Mouse (Mus musculus) neural tube, embryonic 15.5 days (tissue): ENCODE measurements around the gene Cbs. TPM values are rescaled to one million over a fixed set of nuclear protein-coding genes. Genes with fewer than 3 reads are reported as not detected.
A peak's percentile ranks its signal among the peaks of the same experiment; 100 is the strongest.

Experiments
- ATAC-seq: fragments of 200-750 bp; cut with Nextera tagmentation; 2 replicates; pipeline ENCODE4 v1.8.0; 2017; ENCODE audit warnings: mild to moderate bottlenecking, moderate TSS enrichment, moderate library complexity; ENCODE audit not compliant: low FRiP score
- H3K27ac ChIP-seq: fragments of 300-500 bp; sonication (generic); replicated peaks from 2 replicates; pipeline ENCODE4 v1.5.1; 2015; ENCODE audit warnings: mild to moderate bottlenecking, inconsistent platforms
- H3K27me3 ChIP-seq: fragments of 300-500 bp; sonication (generic); replicated peaks from 2 replicates; pipeline ENCODE4 v1.6.1; 2015; ENCODE audit warnings: inconsistent platforms
- H3K36me3 ChIP-seq: fragments of 300-500 bp; sonication (generic); 2 replicates; pipeline ENCODE4 v1.6.1; 2015; ENCODE audit warnings: inconsistent platforms
- H3K4me1 ChIP-seq: fragments of 300-500 bp; sonication (generic); 2 replicates; pipeline ENCODE4 v1.6.1; 2015; ENCODE audit warnings: inconsistent platforms
- H3K4me2 ChIP-seq: fragments of 300-500 bp; sonication (generic); 2 replicates; pipeline ENCODE4 v1.6.1; 2015; ENCODE audit warnings: inconsistent platforms, mild to moderate bottlenecking, moderate library complexity
- H3K4me3 ChIP-seq: fragments of 300-500 bp; sonication (generic); replicated peaks from 2 replicates; pipeline ENCODE4 v1.5.1; 2015; ENCODE audit warnings: mild to moderate bottlenecking, inconsistent platforms
- H3K9ac ChIP-seq: fragments of 300-500 bp; sonication (generic); replicated peaks from 2 replicates; pipeline ENCODE4 v1.6.1; 2015; ENCODE audit warnings: mild to moderate bottlenecking, inconsistent platforms
- H3K9me3 ChIP-seq: fragments of 300-500 bp; sonication (generic); replicated peaks from 2 replicates; pipeline ENCODE4 v1.6.1; 2016; ENCODE audit warnings: inconsistent platforms
- WGBS: fragments of 180-500 bp; shearing (Covaris S2); methylation state at CpG from one replicate; pipeline ENCODE4 v1.1.7; 2015; ENCODE audit warnings: mixed read lengths; 5-methylcytosine and 5-hydroxymethylcytosine counted together
- polyA plus RNA-seq: library from polyadenylated mRNA; unstranded; fragments of >200 nt; fragmentation: Nextera tagmentation; extraction: Ambion mirVana; gene quantifications from 2 replicates; pipeline ENCODE4 v1.2.1, GENCODE M21; 2015

Gene Cbs
- polyA plus RNA-seq, 1 experiment from 2014 or later = 12.4 TPM

- ATAC-seq = no peak
- Histone ChIP-seq H3K9ac (no peak overlapping the region), H3K36me3 (no peaks in the 10 kb centered on the region), H3K4me2 (no peak overlapping the region), H3K4me1 (peaks cover 3% of the 10 kb centered on the region; the same call in 1 of the 2 replicates), H3K9me3 (no peaks in the 10 kb centered on the region), H3K27ac (no peak overlapping the region), H3K4me3 (no peak overlapping the region), H3K27me3 (no peaks in the 10 kb centered on the region)
Observed at GRCm38 (mm10) chr17:31662855-31663254, 25.8 kb upstream of the Cbs start.

GRCm38 (mm10) chr17:31660661-31661250 is 23.7 kb upstream of the Cbs start:
- ATAC-seq = no peak
- no peak overlapping the region for H3K4me3 ChIP-seq

DNA sequence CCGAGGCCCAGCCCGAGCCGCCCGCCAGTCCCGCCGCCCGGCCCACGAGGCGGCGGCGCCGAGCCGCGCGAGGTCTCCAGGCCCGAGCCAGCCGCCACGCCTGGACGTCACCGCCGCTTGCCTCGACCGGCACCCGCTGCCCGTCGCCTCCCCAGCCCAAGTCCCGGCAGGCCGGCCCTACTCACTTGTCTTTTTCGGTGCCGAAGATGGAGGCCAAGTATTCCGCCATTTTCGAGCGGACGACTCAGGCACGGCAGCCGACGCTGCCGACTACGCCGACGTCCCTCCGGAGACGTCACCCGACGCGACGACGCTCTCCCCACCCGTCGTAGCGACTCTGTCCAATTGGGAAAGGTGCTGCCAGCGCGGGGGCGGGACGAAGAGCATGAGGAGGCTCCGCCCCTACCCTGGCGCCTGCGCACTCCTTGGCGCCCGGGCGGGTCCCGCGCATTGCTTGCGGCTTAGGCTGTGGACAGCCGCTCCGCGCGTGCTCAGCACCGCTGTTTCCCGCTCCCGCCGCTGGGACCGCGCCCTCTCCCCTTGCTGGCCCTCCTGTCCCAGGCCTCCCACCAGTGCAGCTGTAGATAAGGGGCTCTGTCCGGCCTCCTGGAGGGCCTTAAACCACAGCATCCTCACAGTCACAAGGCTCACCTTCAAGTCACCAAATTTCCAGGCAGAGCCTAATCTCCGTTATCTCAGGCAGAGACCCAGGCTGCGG is 21.6 kb upstream of the Cbs start, which contains the start of gene U2af1:
Gene U2af1, minus strand, starts transcription at position 425 of the 718 bp plus-strand sequence.
- H3K4me3 ChIP-seq = peak within 1 kb of the TSS; percentile 88
- H3K36me3 ChIP-seq = peaks cover 20% of the 10 kb centered on the region
- H3K9ac ChIP-seq = peak within 1 kb of the TSS; percentile 91
- WGBS = under 1% methylated on average over 66 of the region's 77 CpGs
- peaks cover 29% of the 10 kb centered on the region for H3K4me1 ChIP-seq
- H3K9me3 ChIP-seq = no peaks in the 10 kb centered on the region
- H3K27me3 ChIP-seq = no peaks in the 10 kb centered on the region
- peak within 1 kb of the TSS; percentile 92 for H3K27ac ChIP-seq
- H3K4me2 ChIP-seq = peak within 1 kb of the TSS; percentile 89
- ATAC-seq = peak; percentile 99

More at GRCm38 (mm10) chr17:31660661-31661250, 23.7 kb upstream of the Cbs start:
- Histone ChIP-seq H3K4me2 (no peak overlapping the region), H3K27me3 (no peaks in the 10 kb centered on the region), H3K36me3 (peaks cover 3% of the 10 kb centered on the region), H3K27ac (no peak overlapping the region), H3K9me3 (no peaks in the 10 kb centered on the region), H3K4me1 (peaks cover 20% of the 10 kb centered on the region), H3K9ac (no peak overlapping the region)
- 72% methylated on average over 8 of the region's 8 CpGs for WGBS

GRCm38 (mm10) chr17:31658136-31658467 is 21.1 kb upstream of the Cbs start:
- under 1% methylated on average over 25 of the region's 27 CpGs for WGBS
- Histone ChIP-seq H3K9me3 (no peaks in the 10 kb centered on the region), H3K4me3 (peak overlapping the region; percentile 88), H3K36me3 (peaks cover 26% of the 10 kb centered on the region), H3K27me3 (no peaks in the 10 kb centered on the region), H3K9ac (peak overlapping the region; percentile 91), H3K4me2 (peak overlapping the region; percentile 71), H3K4me1 (peaks cover 29% of the 10 kb centered on the region), H3K27ac (peak overlapping the region; percentile 88)
- ATAC-seq = no peak; the same call in 1 of the 2 replicates

DNA sequence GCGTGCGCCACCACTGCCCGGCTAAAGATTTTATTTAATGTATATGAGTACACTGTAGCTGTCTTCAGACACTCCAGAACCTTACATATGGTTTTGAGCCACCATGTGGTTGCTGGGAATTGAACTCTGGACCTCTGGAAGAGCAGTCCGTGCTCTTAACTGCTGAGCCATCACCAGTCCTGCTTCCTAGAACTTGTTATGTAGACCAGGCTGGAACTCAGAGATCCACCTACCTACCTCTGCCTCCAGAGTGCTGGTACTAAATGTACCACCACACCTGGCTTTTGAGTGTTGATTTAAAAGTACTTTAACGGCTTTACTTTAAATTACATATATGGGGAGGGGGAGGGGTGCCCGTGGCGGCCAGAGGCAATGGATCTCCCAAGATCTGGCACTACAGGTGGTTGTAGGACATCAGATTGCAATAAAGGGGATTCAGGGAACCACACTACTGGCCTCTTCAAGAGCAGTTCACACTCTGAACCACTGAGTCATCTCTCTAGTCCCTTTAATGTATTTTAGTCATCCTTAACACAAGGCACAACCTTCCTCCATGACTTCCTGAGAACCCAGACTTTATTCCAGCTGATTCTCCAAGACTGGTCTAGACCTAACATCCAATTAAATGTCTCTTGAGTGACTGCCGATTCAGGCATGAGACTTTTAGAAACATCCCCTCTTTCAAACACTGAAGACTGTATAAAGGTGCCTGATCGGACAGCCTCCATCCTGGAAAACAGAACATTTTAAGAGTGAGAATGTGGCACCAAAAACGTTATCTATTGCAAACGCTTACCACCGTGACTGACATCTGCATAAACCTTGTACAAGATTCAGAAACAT is 20.3 kb upstream of the Cbs start:
- peaks cover 29% of the 10 kb centered on the region for H3K4me1 ChIP-seq
- H3K27ac ChIP-seq = no peak overlapping the region
- H3K4me3 ChIP-seq = peak overlapping the region; percentile 88
- 58% methylated on average over 12 of the region's 12 CpGs for WGBS
- peak overlapping the region; percentile 91 for H3K9ac ChIP-seq
- ATAC-seq = no peak
- H3K27me3 ChIP-seq = no peaks in the 10 kb centered on the region
- peak overlapping the region; percentile 71 for H3K4me2 ChIP-seq
- H3K9me3 ChIP-seq = no peaks in the 10 kb centered on the region
- peaks cover 33% of the 10 kb centered on the region for H3K36me3 ChIP-seq

GRCm38 (mm10) chr17:31656682-31657081 is 19.6 kb upstream of the Cbs start:
- Histone ChIP-seq H3K27ac (no peak overlapping the region), H3K9ac (no peak overlapping the region), H3K4me3 (peak overlapping the region; percentile 88; the same call in 1 of the 2 replicates), H3K27me3 (no peaks in the 10 kb centered on the region), H3K9me3 (no peaks in the 10 kb centered on the region), H3K36me3 (peaks cover 40% of the 10 kb centered on the region), H3K4me1 (peaks cover 29% of the 10 kb centered on the region), H3K4me2 (no peak overlapping the region)
- ATAC-seq = no peak
- 91% methylated on average over 5 of the region's 5 CpGs for WGBS

DNA sequence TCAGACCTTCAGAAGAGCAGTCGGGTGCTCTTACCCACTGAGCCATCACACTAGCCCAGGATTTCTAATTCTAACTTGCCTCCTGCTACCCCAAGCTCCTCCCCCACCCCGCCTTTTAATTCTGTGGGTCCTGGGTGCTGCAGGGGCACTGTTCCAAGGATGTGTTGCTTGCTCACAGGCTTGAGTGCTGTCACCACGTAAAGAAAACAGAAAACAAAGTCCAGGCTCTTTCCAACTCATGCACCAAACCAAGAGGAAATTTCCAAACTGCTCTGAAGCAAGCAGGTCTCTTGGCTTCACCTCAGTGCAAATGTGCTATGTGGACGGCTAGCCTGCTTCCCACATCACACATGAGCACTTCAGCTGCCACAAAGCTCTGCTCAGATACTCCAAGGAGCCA is 18.3 kb upstream of the Cbs start:
- H3K27me3 ChIP-seq = no peaks in the 10 kb centered on the region
- no peak for ATAC-seq
- no peaks in the 10 kb centered on the region for H3K9me3 ChIP-seq
- H3K36me3 ChIP-seq = peaks cover 52% of the 10 kb centered on the region
- no peak overlapping the region for H3K27ac ChIP-seq
- H3K4me1 ChIP-seq = peaks cover 29% of the 10 kb centered on the region
- 83% methylated on average over 4 of the region's 4 CpGs for WGBS
- H3K4me3 ChIP-seq = no peak overlapping the region
- H3K4me2 ChIP-seq = no peak overlapping the region
- H3K9ac ChIP-seq = no peak overlapping the region

GRCm38 (mm10) chr17:31653277-31653676 is 16.2 kb upstream of the Cbs start:
- no peaks in the 10 kb centered on the region for H3K27me3 ChIP-seq
- no peak overlapping the region for H3K9ac ChIP-seq
- no peak overlapping the region for H3K27ac ChIP-seq
- H3K4me3 ChIP-seq = no peak overlapping the region
- H3K4me2 ChIP-seq = no peak overlapping the region
- H3K36me3 ChIP-seq = peaks cover 73% of the 10 kb centered on the region
- ATAC-seq = no peak
- WGBS = 84% methylated on average over 6 of the region's 6 CpGs
- peaks cover 26% of the 10 kb centered on the region for H3K4me1 ChIP-seq
- no peaks in the 10 kb centered on the region for H3K9me3 ChIP-seq

GRCm38 (mm10) chr17:31652152-31652551 is 15.1 kb upstream of the Cbs start:
- Histone ChIP-seq H3K4me3 (no peak overlapping the region), H3K9me3 (no peaks in the 10 kb centered on the region), H3K27me3 (no peaks in the 10 kb centered on the region), H3K36me3 (peaks cover 85% of the 10 kb centered on the region), H3K4me1 (peaks cover 19% of the 10 kb centered on the region), H3K27ac (no peak overlapping the region), H3K9ac (no peak overlapping the region), H3K4me2 (no peak overlapping the region)
- no peak for ATAC-seq
- 87% methylated on average over 14 of the region's 14 CpGs for WGBS

- no peaks in the 10 kb centered on the region for H3K4me1 ChIP-seq
- no peak overlapping the region for H3K4me2 ChIP-seq
- H3K9ac ChIP-seq = no peak overlapping the region
- WGBS = 92% methylated on average over 5 of the region's 5 CpGs
- H3K27me3 ChIP-seq = no peaks in the 10 kb centered on the region
- H3K9me3 ChIP-seq = no peaks in the 10 kb centered on the region
- no peak for ATAC-seq
- no peak overlapping the region for H3K4me3 ChIP-seq
- peaks cover 60% of the 10 kb centered on the region for H3K36me3 ChIP-seq
- H3K27ac ChIP-seq = no peak overlapping the region
Observed at GRCm38 (mm10) chr17:31646199-31647002, 9.4 kb upstream of the Cbs start.

GRCm38 (mm10) chr17:31642913-31643312 is 5.9 kb upstream of the Cbs start:
- Histone ChIP-seq H3K9me3 (no peaks in the 10 kb centered on the region), H3K4me3 (no peak overlapping the region), H3K9ac (no peak overlapping the region), H3K27me3 (peaks cover 3% of the 10 kb centered on the region; the same call in 1 of the 2 replicates), H3K4me1 (no peaks in the 10 kb centered on the region), H3K36me3 (peaks cover 25% of the 10 kb centered on the region), H3K27ac (no peak overlapping the region), H3K4me2 (no peak overlapping the region)
- 74% methylated on average over 4 of the region's 4 CpGs for WGBS
- no peak for ATAC-seq
